11 mouse cellular contexts compared by ENCODE assay signal in genomic region chr12:112013271-112013801, GRCm38 (mm10). TPM values are rescaled to one million over a fixed set of nuclear protein-coding genes. Genes with fewer than 3 reads are reported as not detected.
DNase-seq lines count a peak whose midpoint lies in the region; ATAC-seq and TF ChIP-seq lines count a peak whose summit lies in the region.
"Had no signal": no experiment of that assay in that cellular context is flagged by ENCODE, and none has a peak within 500 bp of the region (broad histone marks: within the 10 kb centered on the region; RNA-seq: fewer than 3 reads in every experiment).

No protein-coding gene starts in this region.

- no peak overlapping the region for H3K27ac ChIP-seq in stomach, embryonic 14.5 days (ENCODE audit: low read length)
- no peak overlapping the region for H3K27ac ChIP-seq in stomach, postnatal 0 days (replicated peaks)
- peak overlapping the region; percentile 56 for H3K27ac ChIP-seq in limb, embryonic 12.5 days
- H3K27ac ChIP-seq in neural tube, embryonic 15.5 days (replicated peaks): no peak overlapping the region

- WGBS in stomach, embryonic 14.5 days: 39% methylated on average over 14 of the region's 14 CpGs
- 35% methylated on average over 14 of the region's 14 CpGs for WGBS in stomach, postnatal 0 days
- WGBS in limb, embryonic 12.5 days: 24% methylated on average over 14 of the region's 14 CpGs
- 15% methylated on average over 14 of the region's 14 CpGs for WGBS in neural tube, embryonic 15.5 days

- no peak overlapping the region for H3K9ac ChIP-seq in stomach, embryonic 14.5 days (replicated peaks; ENCODE audit: low read depth, low read length)
- H3K9ac ChIP-seq in stomach, postnatal 0 days (ENCODE audit: low read length): no peak overlapping the region
- no peak overlapping the region for H3K9ac ChIP-seq in limb, embryonic 12.5 days (replicated peaks)
- H3K9ac ChIP-seq in neural tube, embryonic 15.5 days (replicated peaks): no peak overlapping the region

- peak; percentile 64 for DNase-seq in heart, adult 11 months
- DNase-seq in heart, postnatal 4 days: no peak
- DNase-seq in stomach, postnatal 0 days (ENCODE audit: low spot score): no peak
- DNase-seq in lung, postnatal 10 days: no peak

- no peaks in the 10 kb centered on the region for H3K36me3 ChIP-seq in stomach, embryonic 14.5 days (ENCODE audit: control insufficient read depth, insufficient read depth, low read length)
- no peaks in the 10 kb centered on the region for H3K36me3 ChIP-seq in stomach, postnatal 0 days (ENCODE audit: control insufficient read depth, insufficient read depth, low read length)
- H3K36me3 ChIP-seq in limb, embryonic 12.5 days: no peaks in the 10 kb centered on the region
- H3K36me3 ChIP-seq in neural tube, embryonic 15.5 days: no peaks in the 10 kb centered on the region

- ATAC-seq in stomach, embryonic 14.5 days (ENCODE audit: insufficient number of reproducible peaks, insufficient read depth, low FRiP score, low read depth): 0 out of 2 replicates have a peak, but pooled peaks have one; percentile 14
- no peak for ATAC-seq in stomach, postnatal 0 days (ENCODE audit: low FRiP score, low TSS enrichment)
- ATAC-seq in limb, embryonic 12.5 days (ENCODE audit: insufficient number of reproducible peaks, insufficient read depth, low FRiP score, low TSS enrichment, low read depth): peak; percentile 18; the same call in 1 of the 2 replicates
- 0 out of 2 replicates have a peak, but pooled peaks have one; percentile 50 for ATAC-seq in neural tube, embryonic 15.5 days (ENCODE audit: low FRiP score)
- ATAC-seq in inflammation-experienced regulatory T-cells, adult 6 months: no peak

- H3K27me3 ChIP-seq in stomach, embryonic 14.5 days (ENCODE audit: control insufficient read depth, insufficient read depth, low read length): no peaks in the 10 kb centered on the region
- no peaks in the 10 kb centered on the region for H3K27me3 ChIP-seq in stomach, postnatal 0 days (ENCODE audit: control insufficient read depth, insufficient read depth, low read length)
- H3K27me3 ChIP-seq in limb, embryonic 12.5 days: no peaks in the 10 kb centered on the region
- no peaks in the 10 kb centered on the region for H3K27me3 ChIP-seq in neural tube, embryonic 15.5 days (replicated peaks)

- peak overlapping the region; percentile 15; the same call in 1 of the 2 replicates for H3K4me2 ChIP-seq in stomach, embryonic 14.5 days (replicated peaks; ENCODE audit: low read depth, low read length)
- H3K4me2 ChIP-seq in stomach, postnatal 0 days (replicated peaks; ENCODE audit: low read depth): no peak overlapping the region
- peak overlapping the region; percentile 49 for H3K4me2 ChIP-seq in limb, embryonic 12.5 days
- peak overlapping the region; percentile 43 for H3K4me2 ChIP-seq in neural tube, embryonic 15.5 days

- no peak overlapping the region for H3K4me3 ChIP-seq in stomach, embryonic 14.5 days (ENCODE audit: low read depth, low read length)
- no peak overlapping the region for H3K4me3 ChIP-seq in stomach, postnatal 0 days (ENCODE audit: low read depth, low read length)
- H3K4me3 ChIP-seq in limb, embryonic 12.5 days (replicated peaks): peak overlapping the region; percentile 15
- H3K4me3 ChIP-seq in neural tube, embryonic 15.5 days (replicated peaks): peak overlapping the region; percentile 4; the same call in 1 of the 2 replicates

- TF ChIP-seq CTCF in stomach, postnatal 0 days (IDR thresholded peaks at IDR 0.05; ENCODE audit: low read depth): no peak

- 0 out of 2 replicates have a peak, but pooled peaks cover 2% of the 10 kb centered on the region for H3K4me1 ChIP-seq in stomach, embryonic 14.5 days (ENCODE audit: control insufficient read depth, insufficient read depth, low read length)
- H3K4me1 ChIP-seq in stomach, postnatal 0 days (replicated peaks; ENCODE audit: control insufficient read depth, insufficient read depth): no peaks in the 10 kb centered on the region
- peaks cover 16% of the 10 kb centered on the region for H3K4me1 ChIP-seq in limb, embryonic 12.5 days (replicated peaks)
- peaks cover 11% of the 10 kb centered on the region for H3K4me1 ChIP-seq in neural tube, embryonic 15.5 days

- TF ChIP-seq EP300 in stomach, postnatal 0 days (optimal IDR thresholded peaks at IDR 0.05): no peak

- H3K9me3 ChIP-seq in stomach, embryonic 14.5 days (ENCODE audit: control insufficient read depth, low read depth, low read length): no peaks in the 10 kb centered on the region
- no peaks in the 10 kb centered on the region for H3K9me3 ChIP-seq in stomach, postnatal 0 days (ENCODE audit: control insufficient read depth, low read length)
- peaks cover 6% of the 10 kb centered on the region; the same call in 1 of the 2 replicates for H3K9me3 ChIP-seq in limb, embryonic 12.5 days
- H3K9me3 ChIP-seq in neural tube, embryonic 15.5 days (replicated peaks): no peaks in the 10 kb centered on the region

RNA-seq across cellular contexts. Expression of gene Rd3l, which starts 32.2 kb away (rescaled TPM):
- under 1 TPM; 0.29 to 0.90 TPM for total RNA-seq in heart, postnatal 4 days (2021)
- polyA plus RNA-seq in stomach, embryonic 14.5 days (2014; fragmentation: Nextera tagmentation; extraction: Ambion mirVana): not detected in 2 replicates
- 0.08 and 0.13 TPM in 2 replicates for polyA plus RNA-seq in stomach, postnatal 0 days (2015; fragmentation: Nextera tagmentation; extraction: Ambion mirVana)
- not detected in 2 replicates for polyA plus RNA-seq in limb, embryonic 12.5 days (2016; fragmentation: Nextera tagmentation; extraction: Ambion mirVana)
- polyA plus RNA-seq in neural tube, embryonic 15.5 days (2015; fragmentation: Nextera tagmentation; extraction: Ambion mirVana): not detected in 2 replicates
- not detected for polyA plus RNA-seq in inflammation-experienced regulatory T-cells, adult 6 months (2017; shearing (Covaris generic))
- total RNA-seq: gastrocnemius, adult 18-20 months; layer of hippocampus, postnatal 10 days; megakaryocyte progenitor cell, adult 5-6 weeks had no signal

RNA-seq across cellular contexts. Expression of gene Tdrd9, which starts 42.0 kb away (rescaled TPM):
- under 1 TPM; 0.33 to 0.50 TPM for total RNA-seq in heart, postnatal 4 days (2021)
- polyA plus RNA-seq in stomach, embryonic 14.5 days (2014; fragmentation: Nextera tagmentation; extraction: Ambion mirVana): 0.22 TPM in 1 of 2 replicates, not detected in the other
- polyA plus RNA-seq in stomach, postnatal 0 days (2015; fragmentation: Nextera tagmentation; extraction: Ambion mirVana): 0.01 TPM in 1 of 2 replicates, not detected in the other
- 0.97 and 1.4 TPM in 2 replicates for polyA plus RNA-seq in limb, embryonic 12.5 days (2016; fragmentation: Nextera tagmentation; extraction: Ambion mirVana)
- polyA plus RNA-seq in neural tube, embryonic 15.5 days (2015; fragmentation: Nextera tagmentation; extraction: Ambion mirVana): 0.18 and 0.37 TPM in 2 replicates
- under 1 TPM in 1 of 3 experiments, not detected in 2; 0.10 TPM for polyA plus RNA-seq in inflammation-experienced regulatory T-cells, adult 6 months (2017; shearing (Covaris generic))
- total RNA-seq: megakaryocyte progenitor cell, adult 5-6 weeks had no signal

RNA-seq across cellular contexts. Expression of gene Atp5mpl, which starts 46.6 kb away (rescaled TPM):
- 1,000 to 10,000 TPM; 1,243 to 1,298 TPM for total RNA-seq in heart, postnatal 4 days (2021)
- polyA plus RNA-seq in stomach, embryonic 14.5 days (2014; fragmentation: Nextera tagmentation; extraction: Ambion mirVana): 681 and 750 TPM in 2 replicates
- 814 and 865 TPM in 2 replicates for polyA plus RNA-seq in stomach, postnatal 0 days (2015; fragmentation: Nextera tagmentation; extraction: Ambion mirVana)
- polyA plus RNA-seq in limb, embryonic 12.5 days (2016; fragmentation: Nextera tagmentation; extraction: Ambion mirVana): 648 and 683 TPM in 2 replicates
- polyA plus RNA-seq in neural tube, embryonic 15.5 days (2015; fragmentation: Nextera tagmentation; extraction: Ambion mirVana): 809 and 987 TPM in 2 replicates
- polyA plus RNA-seq in inflammation-experienced regulatory T-cells, adult 6 months (2017; shearing (Covaris generic)): 100 to 1,000 TPM; 235 to 309 (median 282) TPM

Comparison
In these comparisons a context has a peak if more than half of its experiments do, and no peak if none do; other contexts are left out.
1. ATAC-seq: peak in stomach, embryonic 14.5 days (single experiment), limb, embryonic 12.5 days (single experiment) and neural tube, embryonic 15.5 days (single experiment); none in stomach, postnatal 0 days (single experiment) and inflammation-experienced regulatory T-cells, adult 6 months (single experiment).
2. H3K4me3 ChIP-seq: peak in limb, embryonic 12.5 days (single experiment) and neural tube, embryonic 15.5 days (single experiment); none in stomach, embryonic 14.5 days (single experiment) and stomach, postnatal 0 days (single experiment).